Mouse (Mus musculus) adrenal gland, postnatal 14 days (tissue): ENCODE results near the gene Gfod1. TPM values are rescaled to one million over a fixed set of nuclear protein-coding genes. Genes with fewer than 3 reads are reported as not detected.

ENCODE experiments used
- DNase-seq: peaks from one replicate; pipeline ENCODE4 v3.0.0; 2021; ENCODE audit warnings: mixed read lengths
- total RNA-seq: library from RNA; stranded (reverse); gene quantifications from 2 replicates; pipeline ENCODE4 v1.2.3, GENCODE M21; 2021

Gene Gfod1
- total RNA-seq, 1 experiment from 2014 or later = 11.0 TPM

DNA sequence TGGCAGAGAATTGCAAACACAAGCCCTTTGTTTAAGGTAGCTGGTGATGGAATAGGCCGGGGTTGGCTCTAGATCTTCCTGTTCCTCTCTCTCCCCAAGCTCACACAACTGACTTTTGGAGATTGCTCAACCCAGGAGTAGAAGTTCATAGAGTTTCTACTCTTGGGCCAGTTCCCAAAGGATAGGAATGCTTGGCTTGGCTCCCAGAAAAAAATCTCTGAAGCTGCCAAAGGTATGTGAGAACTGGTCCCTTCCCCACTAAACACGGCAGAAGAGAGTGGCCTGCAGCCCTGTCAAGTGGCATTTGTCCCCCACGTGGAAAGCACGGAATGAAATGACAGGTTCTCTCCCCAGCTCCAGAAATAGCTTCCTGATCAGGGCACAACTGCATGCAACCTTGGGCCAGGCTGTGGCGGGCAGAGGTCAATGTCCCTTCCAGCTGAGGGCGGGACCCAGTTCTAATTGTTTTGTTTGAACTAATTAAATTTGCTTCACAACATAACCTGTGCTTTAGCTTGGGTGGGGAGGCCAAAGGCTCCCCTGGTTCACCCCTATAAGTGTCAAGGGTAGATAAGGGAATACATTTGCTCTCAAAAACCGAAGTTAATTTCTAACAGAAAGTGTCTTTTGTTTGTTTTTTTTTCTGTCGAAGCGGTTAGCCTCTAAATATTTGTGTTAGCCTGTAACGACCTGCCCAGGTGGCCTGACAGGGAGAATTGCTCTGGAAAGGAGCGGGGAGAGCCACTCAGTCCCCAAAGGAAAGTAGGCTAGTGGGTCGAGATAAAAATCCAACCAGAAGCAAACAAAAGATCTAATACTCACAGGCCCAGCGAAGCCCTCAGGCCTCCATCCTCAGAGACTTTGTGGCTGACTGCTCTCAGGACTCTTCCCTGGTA is 71.8 kb downstream of the Gfod1 start:
- peak; percentile 81 for DNase-seq

DNA sequence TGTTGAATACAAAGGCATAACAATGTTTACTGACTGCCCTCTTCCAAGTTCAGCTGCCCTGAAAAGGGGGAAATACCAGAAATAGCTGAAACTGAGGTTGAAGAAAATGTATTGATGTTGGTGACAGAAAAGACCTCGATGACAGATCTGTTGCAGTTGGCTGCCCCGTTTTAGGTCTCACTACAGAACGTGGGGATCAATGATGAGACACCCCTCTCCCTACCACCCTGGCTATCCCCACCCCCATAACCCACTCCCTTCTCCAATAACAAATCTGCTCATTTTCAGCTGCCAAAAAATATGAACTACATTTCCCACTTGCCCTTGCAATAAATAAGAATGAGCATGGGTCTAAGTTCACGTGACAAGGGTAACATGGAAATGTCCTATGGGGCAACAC is 73.1 kb downstream of the Gfod1 start:
- DNase-seq = no peak

DNA sequence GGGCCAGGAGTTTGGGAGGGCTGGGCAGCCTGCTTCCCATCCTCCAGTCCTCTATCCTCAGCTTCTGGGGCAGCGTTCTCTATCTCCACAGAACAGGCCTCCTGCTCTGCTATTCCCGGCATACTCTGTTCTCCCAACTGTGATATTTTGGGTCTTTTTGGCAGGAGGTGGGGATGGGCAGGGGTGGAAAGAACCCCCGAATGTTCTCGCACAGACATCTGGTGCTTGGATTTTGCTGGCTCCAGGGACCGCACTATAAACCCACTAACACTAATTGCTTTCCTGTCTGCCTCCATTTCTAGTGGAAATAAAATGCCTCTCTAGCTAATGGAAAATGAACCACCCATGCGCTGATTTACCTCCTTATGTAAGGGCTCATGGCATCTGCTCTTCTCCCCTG is 73.7 kb downstream of the Gfod1 start:
- DNase-seq = no peak

DNA sequence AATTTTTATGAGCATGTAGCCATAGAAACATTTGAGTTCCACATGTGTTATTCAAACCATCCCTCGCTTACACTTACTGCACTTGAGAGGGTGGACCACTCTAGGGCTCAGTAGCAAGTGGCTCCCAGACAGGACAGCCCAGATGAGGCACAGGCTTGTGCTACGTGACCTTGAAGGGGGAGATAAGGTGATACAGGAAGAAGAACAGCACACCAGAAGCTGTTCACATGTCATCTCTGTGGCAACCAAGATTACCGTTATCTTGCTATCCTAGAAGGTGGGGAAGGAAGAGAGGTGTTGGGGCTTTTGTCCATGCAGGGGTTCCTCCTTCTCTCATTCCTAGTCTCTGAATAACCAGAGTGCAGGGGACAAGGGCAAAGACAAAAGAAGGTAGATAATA is 74.2 kb downstream of the Gfod1 start:
- DNase-seq = no peak

- DNase-seq = no peak
Measured at GRCm38 (mm10) chr13:43228141-43228540, 75.8 kb downstream of the Gfod1 start.

- DNase-seq = no peak
Measured at GRCm38 (mm10) chr13:43226041-43226440, 77.9 kb downstream of the Gfod1 start.

- DNase-seq = no peak
Measured at GRCm38 (mm10) chr13:43225161-43225560, 78.8 kb downstream of the Gfod1 start.

GRCm38 (mm10) chr13:43222084-43222483 is 81.9 kb downstream of the Gfod1 start:
- no peak for DNase-seq

DNA sequence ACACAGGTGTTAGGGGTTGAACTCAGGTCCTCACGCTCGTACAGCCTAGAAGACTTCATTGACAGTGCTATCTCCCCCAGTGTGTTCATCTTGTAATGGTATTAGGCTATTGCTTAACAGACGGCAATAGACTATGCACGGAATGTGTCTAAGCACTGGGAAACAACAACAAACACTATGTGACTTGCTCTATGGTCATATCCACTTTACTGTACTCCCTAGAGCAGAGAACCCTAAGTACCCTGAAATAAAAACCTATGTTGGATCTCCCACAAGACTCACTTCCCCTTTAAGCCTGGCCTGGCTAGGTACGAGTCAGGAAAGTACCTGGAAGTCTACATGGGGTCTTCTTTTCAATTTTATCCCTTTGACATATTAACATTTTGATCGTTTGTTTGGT is 82.7 kb downstream of the Gfod1 start:
- no peak for DNase-seq

- DNase-seq = no peak
Measured at GRCm38 (mm10) chr13:43220635-43221034, 83.3 kb downstream of the Gfod1 start.

GRCm38 (mm10) chr13:43218764-43219163 is 85.2 kb downstream of the Gfod1 start:
- DNase-seq = peak; percentile 29

GRCm38 (mm10) chr13:43218284-43218683 is 85.7 kb downstream of the Gfod1 start:
- DNase-seq = no peak

DNA sequence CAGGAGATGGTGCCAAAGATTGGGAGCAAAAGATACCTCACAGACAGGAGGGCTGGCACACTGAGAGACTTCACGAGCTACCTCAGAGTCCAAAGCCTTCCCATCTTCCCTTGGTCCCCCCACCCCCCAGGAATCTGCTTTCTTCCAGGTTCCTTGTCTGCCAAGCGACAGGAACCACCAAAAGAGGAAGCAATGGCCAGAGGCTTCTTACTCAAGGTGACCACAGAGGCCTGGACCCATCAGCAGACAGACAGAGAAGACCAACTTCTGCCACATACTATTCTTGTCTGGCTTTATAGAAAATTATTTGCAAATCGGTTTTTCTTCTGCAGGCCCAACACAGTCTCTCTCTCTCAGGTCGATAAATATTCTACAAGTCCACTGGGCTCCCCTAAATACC is 86.3 kb downstream of the Gfod1 start:
- no peak for DNase-seq

DNA sequence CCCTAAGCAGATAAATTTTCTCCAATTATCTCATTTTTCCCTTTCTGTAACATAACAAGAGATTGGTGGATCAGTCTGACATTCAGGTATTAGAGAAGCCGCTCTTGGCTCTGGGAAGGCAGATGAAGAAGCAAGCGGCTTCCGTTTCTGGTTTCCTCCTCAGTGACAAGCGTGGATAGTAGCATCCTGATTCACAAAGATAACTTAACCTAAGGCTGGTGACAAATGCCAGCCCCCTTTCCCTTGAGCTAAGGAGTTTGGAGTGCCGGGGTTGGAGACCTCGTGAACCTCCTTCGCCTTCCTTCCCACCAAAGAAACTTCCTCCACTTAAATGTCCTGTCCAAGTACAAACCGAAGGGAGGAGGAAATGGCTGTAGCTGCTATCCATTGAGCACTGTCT is 86.9 kb downstream of the Gfod1 start:
- DNase-seq = no peak

GRCm38 (mm10) chr13:43215994-43216706 is 87.8 kb downstream of the Gfod1 start:
- DNase-seq = no peak

GRCm38 (mm10) chr13:43215144-43215993 is 88.6 kb downstream of the Gfod1 start:
- peak; percentile 36 for DNase-seq

DNA sequence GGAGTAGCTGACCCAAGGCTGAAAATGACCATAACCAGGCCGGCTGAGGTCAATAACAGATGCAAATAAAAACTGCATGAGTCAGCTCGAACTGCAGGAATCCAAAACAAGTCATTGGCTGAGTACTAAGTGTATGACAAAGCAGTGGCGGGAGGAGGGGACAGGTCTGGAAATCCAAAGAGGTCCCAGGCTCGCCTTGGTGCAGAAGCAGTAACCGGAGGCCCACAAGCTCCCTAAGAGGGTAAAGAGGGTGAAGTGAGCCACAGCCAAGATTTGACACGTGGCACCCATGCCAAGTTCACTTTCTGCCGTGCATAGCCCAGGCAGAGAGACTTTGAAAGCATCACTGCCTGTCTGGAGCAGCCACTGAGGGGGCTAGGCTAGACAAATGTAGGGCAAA is 91.6 kb downstream of the Gfod1 start:
- DNase-seq = peak; percentile 79

- DNase-seq = no peak
Measured at GRCm38 (mm10) chr13:43210956-43211355, 93.0 kb downstream of the Gfod1 start.

DNA sequence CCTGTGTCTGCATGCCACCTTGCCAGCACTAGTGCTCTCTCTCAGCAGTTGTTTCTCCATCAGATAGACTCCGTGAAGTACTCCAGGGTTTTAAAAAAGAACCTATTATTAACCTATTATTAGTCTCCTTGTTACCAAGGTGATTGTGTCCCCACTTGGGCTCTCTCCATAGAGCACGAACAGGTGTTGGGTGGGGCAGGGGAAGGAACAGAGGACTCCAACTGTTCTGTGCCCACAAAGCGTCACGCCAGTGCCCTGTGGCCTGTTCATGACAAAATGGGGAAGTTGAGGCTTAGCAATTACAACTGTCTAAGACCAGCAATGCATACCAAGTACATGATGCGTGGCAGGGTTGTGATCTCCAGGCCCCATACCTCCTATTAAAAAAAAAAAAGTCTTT is 94.4 kb downstream of the Gfod1 start:
- no peak for DNase-seq

- DNase-seq = no peak
Measured at GRCm38 (mm10) chr13:43208914-43209439, 95.0 kb downstream of the Gfod1 start.

DNA sequence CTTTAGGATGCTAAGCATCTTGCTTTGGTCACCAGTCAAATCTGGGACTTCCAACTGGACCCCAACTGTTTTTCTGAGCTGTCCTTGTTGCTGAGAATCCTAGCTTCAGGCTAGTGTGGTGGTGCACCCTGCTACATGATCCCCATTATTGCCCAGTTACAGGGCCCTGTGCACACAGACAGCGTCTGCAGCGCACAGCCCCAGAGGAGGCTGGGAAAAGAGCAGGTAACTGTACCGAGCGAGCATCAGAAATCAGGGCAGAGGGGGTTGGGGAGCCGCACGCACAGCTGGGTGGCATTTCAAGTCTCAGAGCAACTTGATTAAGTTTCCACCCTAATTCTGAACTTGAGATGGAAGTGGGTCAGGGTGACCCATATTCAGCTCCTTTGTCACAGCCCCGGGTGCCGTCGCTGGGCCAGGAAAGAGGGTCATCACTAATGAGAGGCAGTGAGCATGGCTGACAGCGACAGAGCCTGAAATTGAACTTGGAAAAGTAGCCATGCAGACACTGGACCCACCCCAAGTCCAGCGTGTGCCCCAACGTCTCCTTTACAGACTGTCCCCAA is 97.8 kb downstream of the Gfod1 start:
- DNase-seq = no peak

DNA sequence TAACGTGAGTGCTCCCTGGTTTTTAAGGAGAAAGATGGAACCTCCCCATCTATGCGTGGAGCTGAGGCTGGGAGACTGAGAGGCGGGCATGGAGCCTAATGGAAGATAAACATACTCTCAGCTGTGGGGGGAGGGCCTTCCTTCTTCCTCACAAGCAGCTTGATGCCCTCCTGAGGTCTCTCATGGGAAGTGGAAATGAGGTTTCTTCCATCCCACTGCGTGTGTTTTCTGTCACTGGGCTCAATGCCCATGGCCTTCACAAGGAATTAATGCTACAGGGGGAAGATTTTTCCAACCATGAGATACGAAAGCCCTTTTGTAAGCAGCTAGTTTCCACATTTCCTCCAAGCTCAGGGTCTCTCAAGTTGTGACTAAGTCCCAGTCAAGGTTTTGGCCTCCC is 100.3 kb downstream of the Gfod1 start:
- peak; percentile 64 for DNase-seq
